Mouse (Mus musculus): ENCODE measurements around the gene Ifnar1. TPM values are rescaled to one million over a fixed set of nuclear protein-coding genes. Genes with fewer than 3 reads are reported as not detected.

Ifnar1 gene
- polyA plus RNA-seq, 1 experiment: 16.2 TPM

DNA sequence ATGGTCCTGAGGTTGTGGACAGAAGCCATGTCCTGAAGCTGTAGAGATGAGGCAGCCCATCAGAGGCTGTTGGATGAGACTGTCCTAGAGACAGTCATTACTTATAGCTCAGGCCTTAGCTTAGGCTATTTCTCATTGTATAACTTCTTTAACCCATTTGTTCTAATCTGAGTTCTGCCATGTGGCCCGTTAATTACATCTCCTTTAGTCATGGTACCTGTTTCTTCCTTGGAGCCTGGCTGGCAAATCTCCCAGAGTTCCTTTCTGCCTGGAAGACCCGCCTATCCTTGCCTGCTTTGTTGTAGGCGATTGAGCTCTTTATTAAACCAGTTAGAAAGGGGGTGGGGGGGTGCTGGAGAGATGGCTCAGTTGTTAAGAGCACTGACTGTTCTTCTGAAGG lies 11.7 kb downstream of the Ifnar1 start:
- Histone ChIP-seq H3K79me2 (ENCODE audit: control insufficient read depth, insufficient read depth) (no peaks in the 10 kb centered on the region), H3K4me2 (ENCODE audit: low read depth) (no peak overlapping the region), H3K4me3 (no peak overlapping the region), H3K36me3 (ENCODE audit: control insufficient read depth, insufficient read depth) (peaks cover 28% of the 10 kb centered on the region), H3ac (ENCODE audit: control insufficient read depth, insufficient read length) (no peak overlapping the region), H3K27me3 (ENCODE audit: control insufficient read depth, insufficient read depth, insufficient read length) (no peaks in the 10 kb centered on the region)
- TF ChIP-seq USF1 (IDR thresholded peaks at IDR 0.05; ENCODE audit: low read depth) (no peak), MYOG (IDR thresholded peaks at IDR 0.05; ENCODE audit: control insufficient read depth in 1 of 3, insufficient read depth in 1 of 3, insufficient read length in 2 of 3, low read depth in 2 of 3) (no peak), MYOD1 (IDR thresholded peaks at IDR 0.05; ENCODE audit: control insufficient read depth in 1 of 3, insufficient read length in 2 of 3, low read depth in 2 of 3) (no peak), POLR2A (IDR thresholded peaks at IDR 0.05; ENCODE audit: insufficient read length, low read depth) (no peak), TCF12 (IDR thresholded peaks at IDR 0.05; ENCODE audit: insufficient read depth, poor library complexity, severe bottlenecking) (no peak), POLR2AphosphoS2 (IDR thresholded peaks at IDR 0.05; ENCODE audit: insufficient read length, low read depth) (no peak), E2F4 (IDR thresholded peaks at IDR 0.05; ENCODE audit: insufficient read depth) (no peak), SRF (IDR thresholded peaks at IDR 0.05; ENCODE audit: control insufficient read depth, insufficient read length, low read depth) (no peak), REST (IDR thresholded peaks at IDR 0.05; ENCODE audit: insufficient read depth, insufficient read length) (no peak), CEBPB (IDR thresholded peaks at IDR 0.05; ENCODE audit: insufficient read depth, poor library complexity, severe bottlenecking) (no peak), TCF3 (IDR thresholded peaks at IDR 0.05; ENCODE audit: insufficient read length, low read depth) (no peak), MAX (IDR thresholded peaks at IDR 0.05; ENCODE audit: low read depth) (no peak)

- no peak overlapping the region for H3K4me3 ChIP-seq
- TF ChIP-seq POLR2AphosphoS2 (IDR thresholded peaks at IDR 0.05; ENCODE audit: insufficient read length, low read depth) (no peak), CEBPB (IDR thresholded peaks at IDR 0.05; ENCODE audit: insufficient read depth, poor library complexity, severe bottlenecking) (no peak), MYOD1 (IDR thresholded peaks at IDR 0.05; ENCODE audit: control insufficient read depth in 1 of 3, insufficient read length in 2 of 3, low read depth in 2 of 3) (no peak), TCF3 (IDR thresholded peaks at IDR 0.05; ENCODE audit: insufficient read length, low read depth) (no peak), SRF (IDR thresholded peaks at IDR 0.05; ENCODE audit: control insufficient read depth, insufficient read length, low read depth) (no peak), USF1 (IDR thresholded peaks at IDR 0.05; ENCODE audit: low read depth) (no peak), MYOG (IDR thresholded peaks at IDR 0.05; ENCODE audit: control insufficient read depth in 1 of 3, insufficient read depth in 1 of 3, insufficient read length in 2 of 3, low read depth in 2 of 3) (no peak), MAX (IDR thresholded peaks at IDR 0.05; ENCODE audit: low read depth) (no peak), REST (IDR thresholded peaks at IDR 0.05; ENCODE audit: insufficient read depth, insufficient read length) (no peak), POLR2A (IDR thresholded peaks at IDR 0.05; ENCODE audit: insufficient read length, low read depth) (no peak), TCF12 (IDR thresholded peaks at IDR 0.05; ENCODE audit: insufficient read depth, poor library complexity, severe bottlenecking) (no peak), E2F4 (IDR thresholded peaks at IDR 0.05; ENCODE audit: insufficient read depth) (no peak)
- no peaks in the 10 kb centered on the region for H3K27me3 ChIP-seq (ENCODE audit: control insufficient read depth, insufficient read depth, insufficient read length)
- no peak overlapping the region for H3ac ChIP-seq (ENCODE audit: control insufficient read depth, insufficient read length)
- no peaks in the 10 kb centered on the region for H3K79me2 ChIP-seq (ENCODE audit: control insufficient read depth, insufficient read depth)
- peaks cover 24% of the 10 kb centered on the region for H3K36me3 ChIP-seq (ENCODE audit: control insufficient read depth, insufficient read depth)
- H3K4me2 ChIP-seq (ENCODE audit: low read depth): no peak overlapping the region
These were observed 13.0 kb downstream of the Ifnar1 start for GRCm38 (mm10) chr16:91498041-91498440.

- Histone ChIP-seq H3ac (ENCODE audit: control insufficient read depth, insufficient read length) (no peak overlapping the region), H3K4me2 (ENCODE audit: low read depth) (no peak overlapping the region), H3K36me3 (ENCODE audit: control insufficient read depth, insufficient read depth) (peaks cover 25% of the 10 kb centered on the region), H3K79me2 (ENCODE audit: control insufficient read depth, insufficient read depth) (no peaks in the 10 kb centered on the region), H3K27me3 (ENCODE audit: control insufficient read depth, insufficient read depth, insufficient read length) (no peaks in the 10 kb centered on the region), H3K4me3 (no peak overlapping the region)
- TF ChIP-seq MAX (IDR thresholded peaks at IDR 0.05; ENCODE audit: low read depth) (no peak), REST (IDR thresholded peaks at IDR 0.05; ENCODE audit: insufficient read depth, insufficient read length) (no peak), MYOG (IDR thresholded peaks at IDR 0.05; ENCODE audit: control insufficient read depth in 1 of 3, insufficient read depth in 1 of 3, insufficient read length in 2 of 3, low read depth in 2 of 3) (no peak), SRF (IDR thresholded peaks at IDR 0.05; ENCODE audit: control insufficient read depth, insufficient read length, low read depth) (no peak), POLR2A (IDR thresholded peaks at IDR 0.05; ENCODE audit: insufficient read length, low read depth) (no peak), USF1 (IDR thresholded peaks at IDR 0.05; ENCODE audit: low read depth) (no peak), POLR2AphosphoS2 (IDR thresholded peaks at IDR 0.05; ENCODE audit: insufficient read length, low read depth) (no peak), CEBPB (IDR thresholded peaks at IDR 0.05; ENCODE audit: insufficient read depth, poor library complexity, severe bottlenecking) (no peak)
These were observed 19.7 kb downstream of the Ifnar1 start for GRCm38 (mm10) chr16:91504701-91505100.

DNA sequence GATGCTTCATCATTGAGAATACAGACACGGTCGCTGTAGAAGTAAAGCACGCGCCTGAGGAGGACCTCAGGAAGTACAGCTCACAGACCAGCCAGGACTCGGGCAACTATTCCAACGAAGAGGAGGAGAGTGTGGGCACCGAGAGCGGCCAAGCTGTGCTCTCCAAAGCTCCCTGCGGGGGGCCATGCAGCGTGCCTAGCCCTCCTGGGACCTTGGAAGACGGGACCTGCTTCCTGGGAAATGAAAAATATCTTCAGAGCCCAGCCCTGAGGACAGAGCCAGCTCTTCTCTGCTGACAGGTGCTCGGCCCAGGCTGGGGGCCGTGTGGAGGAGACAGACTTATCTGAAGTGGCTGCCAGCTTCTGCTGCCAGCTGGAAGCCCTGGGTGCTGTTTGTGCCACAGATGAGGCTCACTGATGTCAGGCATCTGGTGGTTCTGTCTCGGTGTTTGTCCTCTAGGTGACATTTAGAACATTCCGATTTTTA lies 20.1 kb downstream of the Ifnar1 start:
- H3K36me3 ChIP-seq (ENCODE audit: control insufficient read depth, insufficient read depth): peaks cover 21% of the 10 kb centered on the region
- H3K4me3 ChIP-seq: no peak overlapping the region
- H3K4me2 ChIP-seq (ENCODE audit: low read depth): no peak overlapping the region
- no peaks in the 10 kb centered on the region for H3K79me2 ChIP-seq (ENCODE audit: control insufficient read depth, insufficient read depth)
- H3K27me3 ChIP-seq (ENCODE audit: control insufficient read depth, insufficient read depth, insufficient read length): no peaks in the 10 kb centered on the region
- TF ChIP-seq E2F4 (IDR thresholded peaks at IDR 0.05; ENCODE audit: insufficient read depth) (no peak), TCF12 (IDR thresholded peaks at IDR 0.05; ENCODE audit: insufficient read depth, poor library complexity, severe bottlenecking) (no peak), MYOG (IDR thresholded peaks at IDR 0.05; ENCODE audit: control insufficient read depth in 1 of 3, insufficient read depth in 1 of 3, insufficient read length in 2 of 3, low read depth in 2 of 3) (no peak), SRF (IDR thresholded peaks at IDR 0.05; ENCODE audit: control insufficient read depth, insufficient read length, low read depth) (no peak), MAX (IDR thresholded peaks at IDR 0.05; ENCODE audit: low read depth) (no peak), REST (IDR thresholded peaks at IDR 0.05; ENCODE audit: insufficient read depth, insufficient read length) (no peak), TCF3 (IDR thresholded peaks at IDR 0.05; ENCODE audit: insufficient read length, low read depth) (no peak), POLR2A (IDR thresholded peaks at IDR 0.05; ENCODE audit: insufficient read length, low read depth) (no peak), MYOD1 (IDR thresholded peaks at IDR 0.05; ENCODE audit: control insufficient read depth in 1 of 3, insufficient read length in 2 of 3, low read depth in 2 of 3) (no peak), USF1 (IDR thresholded peaks at IDR 0.05; ENCODE audit: low read depth) (no peak), CEBPB (IDR thresholded peaks at IDR 0.05; ENCODE audit: insufficient read depth, poor library complexity, severe bottlenecking) (no peak), POLR2AphosphoS2 (IDR thresholded peaks at IDR 0.05; ENCODE audit: insufficient read length, low read depth) (no peak)
- no peak overlapping the region for H3ac ChIP-seq (ENCODE audit: control insufficient read depth, insufficient read length)
